Mouse (Mus musculus) left cerebral cortex, adult 2 months (tissue): ENCODE results near the gene Ankrd24. TPM values are rescaled to one million over a fixed set of nuclear protein-coding genes. Genes with fewer than 3 reads are reported as not detected.

ENCODE experiments used
- DNase-seq, 2 experiments: peaks; one replicate each; pipeline ENCODE4 v3.0.0; 2021 to 2022; ENCODE audit warnings: low spot score in 2 of 2, mixed read lengths in 1 of 2; ENCODE audit errors: extremely low spot score in 1 of 2
- H3K27ac ChIP-seq: fragments of 200-600 bp; 2 replicates; pipeline ENCODE4 v1.8.1; 2022
- H3K4me3 ChIP-seq: fragments of 200-600 bp; 2 replicates; pipeline ENCODE4 v1.8.1; 2022
- CTCF ChIP-seq: fragments of 200-600 bp; IDR thresholded peaks from 2 replicates; pipeline ENCODE4 v1.8.1; 2022; ENCODE audit warnings: antibody characterized with exemption, mild to moderate bottlenecking, moderate library complexity
- intact Hi-C: fragments of 180-260 bp; cut with DNase I; formaldehyde crosslinking; loops from one replicate; pipeline ENCODE4 v1.15.1; 2025
- long read RNA-seq, 2 experiments: library from polyadenylated mRNA; stranded (forward); transcript quantifications; one replicate each; pipeline ENCODE4 v2.0.0; 2021; ENCODE audit warnings: borderline mapping rate in 2 of 2
- total RNA-seq, 2 experiments: library from RNA; stranded (reverse); gene quantifications; 2 replicates each; pipeline ENCODE4 v1.2.3; 2021

Ankrd24 gene
- total RNA-seq = 10 to 100 TPM; 46.4 to 47.3 TPM
- long read RNA-seq, experiment 1, partial matches to known transcripts = 9 of 33 reads
- long read RNA-seq, experiment 1, other reads (novel, unspliced or antisense) = 22 of 33 reads
- long read RNA-seq, experiment 2, partial matches to known transcripts = 3 of 24 reads
- long read RNA-seq, experiment 2, other reads (novel, unspliced or antisense) = 20 of 24 reads

GRCm38 (mm10) chr10:81628390-81628789, at the start of gene Ankrd24:
Gene Ankrd24, plus strand, starts transcription at chr10:81628540.
- no peak for DNase-seq
- Histone ChIP-seq H3K4me3 (peak within 1 kb of the TSS; percentile 73), H3K27ac (peak within 1 kb of the TSS; percentile 89)
- TF ChIP-seq CTCF = no peak
- intact Hi-C loops = no loop called here

GRCm38 (mm10) chr10:81579967-81580366, 48.4 kb upstream of the Ankrd24 start:
- Histone ChIP-seq H3K27ac (no peak overlapping the region), H3K4me3 (no peak overlapping the region)
- DNase-seq = no peak
- no peak for TF ChIP-seq CTCF
- intact Hi-C loops = no loop called here

GRCm38 (mm10) chr10:81580441-81581070, 47.8 kb upstream of the Ankrd24 start:
- intact Hi-C loops = no loop called here
- TF ChIP-seq CTCF = peak; percentile 19
- no peak overlapping the region for H3K4me3 ChIP-seq
- DNase-seq = no peak
- H3K27ac ChIP-seq = no peak overlapping the region

GRCm38 (mm10) chr10:81583347-81583746, 45.0 kb upstream of the Ankrd24 start:
- intact Hi-C loops = no loop called here
- no peak for TF ChIP-seq CTCF
- no peak for DNase-seq
- Histone ChIP-seq H3K27ac (no peak overlapping the region), H3K4me3 (no peak overlapping the region)

GRCm38 (mm10) chr10:81588739-81589138, 39.6 kb upstream of the Ankrd24 start:
- intact Hi-C loops = no loop called here
- TF ChIP-seq CTCF = no peak
- Histone ChIP-seq H3K4me3 (no peak overlapping the region), H3K27ac (no peak overlapping the region)
- DNase-seq = no peak

GRCm38 (mm10) chr10:81591846-81592245, 36.5 kb upstream of the Ankrd24 start:
- no peak for DNase-seq
- Histone ChIP-seq H3K4me3 (no peak overlapping the region), H3K27ac (no peak overlapping the region)
- no peak for TF ChIP-seq CTCF
- intact Hi-C loops = no loop called here

- no peak for TF ChIP-seq CTCF
- intact Hi-C loops = no loop called here
- no peak overlapping the region for H3K27ac ChIP-seq
- H3K4me3 ChIP-seq = no peak overlapping the region
- no peak for DNase-seq
Observed at GRCm38 (mm10) chr10:81592631-81593030, 35.7 kb upstream of the Ankrd24 start.

- intact Hi-C loops = no loop called here
- no peak for TF ChIP-seq CTCF
- H3K4me3 ChIP-seq = no peak overlapping the region
- DNase-seq = no peak
- H3K27ac ChIP-seq = no peak overlapping the region
Observed at GRCm38 (mm10) chr10:81593223-81593622, 35.1 kb upstream of the Ankrd24 start.

- no peak for DNase-seq
- H3K27ac ChIP-seq = no peak overlapping the region
- H3K4me3 ChIP-seq = no peak overlapping the region
- intact Hi-C loops = no loop called here
- TF ChIP-seq CTCF = no peak
Observed at GRCm38 (mm10) chr10:81593935-81594334, 34.4 kb upstream of the Ankrd24 start.

- TF ChIP-seq CTCF = no peak
- Histone ChIP-seq H3K4me3 (no peak overlapping the region), H3K27ac (no peak overlapping the region; the same call in 1 of the 2 replicates)
- intact Hi-C loops = no loop called here
- no peak for DNase-seq
Observed at GRCm38 (mm10) chr10:81595599-81595998, 32.7 kb upstream of the Ankrd24 start.

- Histone ChIP-seq H3K4me3 (peak overlapping the region; percentile 14), H3K27ac (peak overlapping the region; percentile 74)
- intact Hi-C loops = loop anchor here (2.0 kb wide), 1 partner anchor 22 kb away; the partner anchor contains the start of gene Tle2
- no peak for TF ChIP-seq CTCF
- no peak for DNase-seq
Observed at GRCm38 (mm10) chr10:81596611-81597010, 31.7 kb upstream of the Ankrd24 start.

GRCm38 (mm10) chr10:81597137-81597950, 31.0 kb upstream of the Ankrd24 start:
- no peak for TF ChIP-seq CTCF
- DNase-seq = peak in 1 of 2 experiments; percentile 50
- intact Hi-C loops = loop anchor here (2.0 kb wide), 1 partner anchor 23 kb away; the partner anchor contains the start of gene Tle2
- Histone ChIP-seq H3K27ac (peak overlapping the region; percentile 74; the same call in 1 of the 2 replicates), H3K4me3 (peak overlapping the region; percentile 14)
